Mouse (Mus musculus): ENCODE measurements around the gene Dock10.

Gene Dock10

GRCm38 (mm10) chr1:80451914-80452549 is 306.3 kb downstream of the Dock10 start:
- no peak for DNase-seq

All from right cerebral cortex, postnatal 14 days (tissue).